Comparison of ENCODE assay signal across 8 mouse cellular contexts in the genomic region with DNA sequence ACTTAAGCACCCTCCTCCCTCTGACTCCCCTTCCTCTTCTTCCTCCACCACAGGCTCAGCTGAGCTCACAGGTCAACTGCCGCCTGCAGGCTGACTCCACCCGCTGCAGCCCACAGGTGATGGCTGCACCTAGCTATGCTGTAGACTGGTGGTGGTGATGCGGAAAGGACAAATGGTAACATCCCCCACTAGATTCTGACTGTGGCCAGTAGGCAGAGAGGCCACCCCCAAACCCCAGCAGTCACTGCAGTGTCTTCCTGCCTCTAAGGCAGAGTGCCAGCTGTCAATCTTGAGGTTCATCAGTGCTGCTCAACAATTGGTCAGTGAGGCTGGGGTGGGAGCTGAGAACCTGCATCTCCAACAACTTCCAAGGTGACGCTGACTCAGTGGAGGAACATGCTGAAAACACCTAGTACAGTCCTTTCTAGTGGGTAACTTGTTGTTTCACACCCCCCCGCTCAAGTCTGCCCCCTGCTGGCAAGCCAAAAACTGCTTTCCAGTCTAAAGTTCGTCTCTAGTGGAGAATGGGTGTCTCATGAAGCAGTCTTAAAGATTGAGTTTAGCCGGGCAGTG. TPM values are rescaled to one million over a fixed set of nuclear protein-coding genes. Genes with fewer than 3 reads are reported as not detected.
A peak's percentile ranks its signal among the peaks of the same experiment; 100 is the strongest.
DNase-seq lines count a peak whose midpoint lies in the region; ATAC-seq and TF ChIP-seq lines count a peak whose summit lies in the region.
"Had no signal": no experiment of that assay in that cellular context is flagged by ENCODE, and none has a peak within 500 bp of the region (broad histone marks: within the 10 kb centered on the region; RNA-seq: fewer than 3 reads in every experiment).

No protein-coding gene starts in this region.

- TF ChIP-seq CTCF in MEL (IDR thresholded peaks at IDR 0.05 in 2 of 3, conservative IDR thresholded peaks at IDR 0.05 in 1 of 3; ENCODE audit: control insufficient read depth in 1 of 3, insufficient read depth in 1 of 3, low read depth in 2 of 3, low read length in 3 of 3, poor library complexity in 1 of 3, severe bottlenecking in 1 of 3) = peak; percentile 66 to 70 (median 69)

- H3K4me3 ChIP-seq in kidney, embryonic 16.5 days (ENCODE audit: low read length) = no peak overlapping the region
- peak overlapping the region; percentile 5 to 26; a peak in 2 of 4 replicates for H3K4me3 ChIP-seq in MEL (ENCODE audit: control insufficient read depth in 1 of 2, insufficient read depth in 1 of 2, low read depth in 2 of 2, low read length in 2 of 2)
- no peak overlapping the region for H3K4me3 ChIP-seq in forebrain, embryonic 13.5 days
- H3K4me3 ChIP-seq: embryonic facial prominence, embryonic 15.5 days had no signal

- H3K4me1 ChIP-seq in kidney, embryonic 16.5 days (ENCODE audit: insufficient read depth, low read length) = no peaks in the 10 kb centered on the region
- H3K4me1 ChIP-seq in MEL (ENCODE audit: control insufficient read depth in 1 of 2, insufficient read depth in 2 of 2, low read length in 2 of 2) = peaks cover 5 to 31% of the 10 kb centered on the region in 2 experiments
- H3K4me1 ChIP-seq in forebrain, embryonic 13.5 days = no peaks in the 10 kb centered on the region; the same call in 1 of the 2 replicates
- H3K4me1 ChIP-seq: embryonic facial prominence, embryonic 15.5 days had no signal

- H3K9me3 ChIP-seq in kidney, embryonic 16.5 days (ENCODE audit: low read length) = no peaks in the 10 kb centered on the region
- no peaks in the 10 kb centered on the region for H3K9me3 ChIP-seq in MEL (replicated peaks; ENCODE audit: insufficient read depth, low read length)
- H3K9me3 ChIP-seq in forebrain, embryonic 13.5 days (replicated peaks) = no peaks in the 10 kb centered on the region
- H3K9me3 ChIP-seq: embryonic facial prominence, embryonic 15.5 days had no signal

- H3K9ac ChIP-seq in kidney, embryonic 16.5 days (replicated peaks; ENCODE audit: low read length) = no peak overlapping the region
- no peak overlapping the region for H3K9ac ChIP-seq in MEL (ENCODE audit: control insufficient read depth, low read depth, low read length, poor library complexity, severe bottlenecking)
- H3K9ac ChIP-seq in forebrain, embryonic 13.5 days = no peak overlapping the region
- H3K9ac ChIP-seq: embryonic facial prominence, embryonic 15.5 days had no signal

- no peak for DNase-seq in kidney, adult 11 months
- DNase-seq in MEL (ENCODE audit: low read depth, low spot score) = peak; percentile 73
- DNase-seq in lung, postnatal 14 days = peak; percentile 53
- peak; percentile 66 to 75 for DNase-seq in thymus, postnatal 36 days
- no peak for DNase-seq in frontal cortex, adult 2 months (ENCODE audit: extremely low spot score in 1 of 2, low spot score in 1 of 2)

- no peak overlapping the region for H3K4me2 ChIP-seq in kidney, embryonic 16.5 days (replicated peaks; ENCODE audit: low read depth, low read length)
- H3K4me2 ChIP-seq in forebrain, embryonic 13.5 days = no peak overlapping the region
- H3K4me2 ChIP-seq: embryonic facial prominence, embryonic 15.5 days had no signal

- no peaks in the 10 kb centered on the region for H3K27me3 ChIP-seq in kidney, embryonic 16.5 days (ENCODE audit: insufficient read depth, low read length)
- H3K27me3 ChIP-seq in MEL (ENCODE audit: control insufficient read depth in 1 of 2, insufficient read depth in 2 of 2, low read length in 2 of 2) = no peaks in the 10 kb centered on the region
- H3K27me3 ChIP-seq in forebrain, embryonic 13.5 days = no peaks in the 10 kb centered on the region
- H3K27me3 ChIP-seq: embryonic facial prominence, embryonic 15.5 days had no signal

- no peak for TF ChIP-seq RAD21 in MEL (IDR thresholded peaks at IDR 0.05; ENCODE audit: low read depth, low read length)

- TF ChIP-seq POLR2A in MEL (IDR thresholded peaks at IDR 0.05; ENCODE audit: control insufficient read depth in 1 of 2, insufficient read depth in 1 of 2, low read depth in 1 of 2, low read length in 2 of 2, poor library complexity in 1 of 2) = no peak

- no peaks in the 10 kb centered on the region for H3K79me2 ChIP-seq in MEL (ENCODE audit: control insufficient read depth, insufficient read depth, low read length, poor library complexity)

- H3K27ac ChIP-seq in kidney, embryonic 16.5 days (ENCODE audit: low read length) = no peak overlapping the region
- H3K27ac ChIP-seq in MEL (ENCODE audit: control insufficient read depth, low read depth, low read length) = peak overlapping the region; percentile 36; the same call in 1 of the 2 replicates
- H3K27ac ChIP-seq in forebrain, embryonic 13.5 days = no peak overlapping the region
- H3K27ac ChIP-seq: embryonic facial prominence, embryonic 15.5 days had no signal

- 58% methylated on average over 7 of the region's 7 CpGs for WGBS in kidney, embryonic 16.5 days
- WGBS in forebrain, embryonic 13.5 days = 65% methylated on average over 7 of the region's 7 CpGs

- no peak for TF ChIP-seq EP300 in MEL (IDR thresholded peaks at IDR 0.05; ENCODE audit: low read depth in 1 of 2, low read length in 2 of 2)

- H3K36me3 ChIP-seq in kidney, embryonic 16.5 days (ENCODE audit: insufficient read depth, low read length) = no peaks in the 10 kb centered on the region
- H3K36me3 ChIP-seq in MEL (ENCODE audit: control insufficient read depth in 1 of 2, insufficient read depth in 2 of 2, low read length in 2 of 2) = peaks cover 0 to 9% of the 10 kb centered on the region in 2 experiments; a peak in 2 of 4 replicates
- no peaks in the 10 kb centered on the region for H3K36me3 ChIP-seq in forebrain, embryonic 13.5 days (ENCODE audit: poor library complexity, severe bottlenecking)
- H3K36me3 ChIP-seq: embryonic facial prominence, embryonic 15.5 days had no signal

- peak; percentile 57 for ATAC-seq in kidney, embryonic 16.5 days (ENCODE audit: low FRiP score, low TSS enrichment)
- peak; percentile 13; the same call in 1 of the 2 replicates for ATAC-seq in forebrain, embryonic 13.5 days

TF ChIP-seq in MEL, 35 proteins besides CTCF, POLR2A, EP300 and RAD21:
- TF ChIP-seq ETS1 (IDR thresholded peaks at IDR 0.05; ENCODE audit: low read depth, low read length) (0 out of 2 replicates have a peak, but pooled peaks have one; percentile 21), NELFE (IDR thresholded peaks at IDR 0.05; ENCODE audit: low read depth, low read length) (0 out of 2 replicates have a peak, but pooled peaks have one; percentile 24), SMC3 (IDR thresholded peaks at IDR 0.05; ENCODE audit: low read depth, low read length) (peak; percentile 25; the same call in 1 of the 2 replicates), JUND (IDR thresholded peaks at IDR 0.05; ENCODE audit: low read depth, low read length) (no peak), NRF1 (IDR thresholded peaks at IDR 0.05; ENCODE audit: insufficient read depth, low read depth, low read length, poor library complexity, severe bottlenecking) (no peak)

RNA-seq across cellular contexts. Expression of gene Nmur1, which starts 10.3 kb away (rescaled TPM):
- 0.12 TPM in 1 of 2 replicates, not detected in the other for polyA plus RNA-seq in kidney, embryonic 16.5 days (2015; fragmentation: Nextera tagmentation; extraction: Ambion mirVana)
- not detected in 2 replicates for total RNA-seq in MEL (2012; rRNA removed)
- polyA plus RNA-seq in MEL (2012; ENCODE audit: insufficient read depth in 1 of 2, insufficient read length in 2 of 2, low read depth in 1 of 2, low replicate concordance in 2 of 2, missing spikeins in 1 of 2) = not detected
- polyA plus RNA-seq in forebrain, embryonic 13.5 days (2015; fragmentation: Nextera tagmentation; extraction: Ambion mirVana) = 0.14 TPM in 1 of 2 replicates, not detected in the other
- 0.38 and 0.54 TPM in 2 replicates for polyA plus RNA-seq in frontal cortex, adult 2 months (2012; rRNA removed)
- polyA plus RNA-seq: embryonic facial prominence, embryonic 15.5 days had no signal

RNA-seq across cellular contexts. Expression of gene Tex44, which starts 10.4 kb away (rescaled TPM):
- polyA plus RNA-seq in kidney, embryonic 16.5 days (2015; fragmentation: Nextera tagmentation; extraction: Ambion mirVana) = not detected in 2 replicates
- total RNA-seq in MEL (2012; rRNA removed) = not detected in 2 replicates
- polyA plus RNA-seq in MEL (2012; ENCODE audit: insufficient read depth in 1 of 2, insufficient read length in 2 of 2, low read depth in 1 of 2, low replicate concordance in 2 of 2, missing spikeins in 1 of 2) = not detected
- polyA plus RNA-seq in forebrain, embryonic 13.5 days (2015; fragmentation: Nextera tagmentation; extraction: Ambion mirVana) = not detected in 2 replicates
- polyA plus RNA-seq in frontal cortex, adult 2 months (2012; rRNA removed) = not detected in 2 replicates
- polyA plus RNA-seq: embryonic facial prominence, embryonic 15.5 days had no signal

RNA-seq across cellular contexts. Expression of gene Ncl, which starts 56.5 kb away (rescaled TPM):
- 432 and 504 TPM in 2 replicates for polyA plus RNA-seq in kidney, embryonic 16.5 days (2015; fragmentation: Nextera tagmentation; extraction: Ambion mirVana)
- 370 and 422 TPM in 2 replicates for total RNA-seq in MEL (2012; rRNA removed)
- polyA plus RNA-seq in MEL (2012; ENCODE audit: insufficient read depth in 1 of 2, insufficient read length in 2 of 2, low read depth in 1 of 2, low replicate concordance in 2 of 2, missing spikeins in 1 of 2) = 1,000 to 10,000 TPM in 1 of 2 experiments, 100 to 1,000 TPM in 1; 246 to 1,708 TPM
- polyA plus RNA-seq in forebrain, embryonic 13.5 days (2015; fragmentation: Nextera tagmentation; extraction: Ambion mirVana) = 285 and 294 TPM in 2 replicates
- 153 and 154 TPM in 2 replicates for polyA plus RNA-seq in frontal cortex, adult 2 months (2012; rRNA removed)

Comparison
In these comparisons a context has a peak if more than half of its experiments do, and no peak if none do; other contexts are left out.
1. H3K4me3 ChIP-seq: peak in MEL (2 of 2); none in kidney, embryonic 16.5 days (single experiment) and forebrain, embryonic 13.5 days (single experiment).
2. DNase-seq: peak in MEL (single experiment), lung, postnatal 14 days (single experiment) and thymus, postnatal 36 days (2 of 2); none in kidney, adult 11 months (single experiment) and frontal cortex, adult 2 months (0 of 2).